Mouse (Mus musculus) urinary bladder, postnatal 4 days (tissue): ENCODE measurements at regions not wholly inside any gene's neighbourhood (a gene's known extent, or its start where the extent isn't known, plus 50 kb on each side); places are given as distances from the start of the nearest gene placed in this dataset.
"Not testable (repeated sequence)": the region's sequence is repeated elsewhere in the genome, so short reads cannot be mapped to it uniquely, and the experiment has no call there.

ENCODE experiments used
- DNase-seq, 2 experiments: peaks; one replicate each; pipeline ENCODE4 v3.0.0; 2021 to 2022; ENCODE audit warnings: low spot score in 2 of 2

DNA sequence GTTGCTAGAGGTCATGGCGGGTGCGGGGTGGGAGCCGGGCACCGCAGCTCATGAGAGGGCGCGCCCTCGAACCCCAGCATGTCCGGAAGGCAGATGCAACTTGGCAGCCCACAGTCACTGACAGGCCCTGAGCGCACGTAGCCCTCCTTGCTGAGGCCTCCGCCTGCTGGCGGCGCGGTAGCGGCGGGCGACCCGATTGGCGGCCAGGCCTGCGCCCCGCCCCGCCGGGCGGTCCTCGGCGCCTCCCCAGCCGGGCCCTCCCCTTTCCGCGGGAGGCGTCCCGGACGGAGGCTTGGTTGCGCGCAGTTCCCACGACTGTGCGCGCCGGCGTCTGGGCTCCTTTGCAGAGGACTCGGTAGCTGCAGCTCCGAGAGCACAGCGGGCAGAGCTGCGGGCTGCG lies 301.9 kb downstream of the Hpcal1 start:
- DNase-seq = peak in 1 of 2 experiments; percentile 18

DNA sequence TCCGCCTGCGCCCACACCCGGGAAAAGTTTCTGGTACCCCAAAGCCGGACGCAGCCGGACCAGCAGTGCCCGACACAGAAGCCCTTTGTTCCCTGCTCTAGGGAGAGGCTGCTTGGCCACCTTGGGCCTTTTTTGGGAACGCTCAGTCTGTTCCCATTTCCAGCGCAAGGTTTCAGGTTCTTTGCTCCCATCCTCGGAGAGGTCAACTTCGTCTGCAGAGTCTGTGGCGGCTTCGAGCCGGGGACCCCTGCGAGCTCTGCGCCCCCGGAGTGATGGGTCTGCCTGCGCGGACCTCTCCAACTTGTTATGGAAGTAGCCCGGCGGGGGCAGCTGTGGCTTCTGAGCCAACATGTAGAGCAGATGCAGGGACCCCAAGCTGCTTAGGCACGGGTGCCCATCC lies 302.7 kb downstream of the Hpcal1 start:
- not testable (repeated sequence) for DNase-seq
